Mouse (Mus musculus) E14TG2a.4 (cell line): ENCODE data around the gene Gad1.
A peak's percentile ranks its signal among the peaks of the same experiment; 100 is the strongest.

Experiments
- H3K27me3 ChIP-seq: 2 replicates; pipeline ENCODE4 v1.6.1; 2014; ENCODE audit warnings: low read length, control low read depth; ENCODE audit not compliant: insufficient read depth
- H3K36me3 ChIP-seq: 2 replicates; pipeline ENCODE4 v1.6.1; 2014; ENCODE audit warnings: low read length, control low read depth; ENCODE audit not compliant: insufficient read depth
- H3K4me1 ChIP-seq: replicated peaks from 2 replicates; pipeline ENCODE4 v1.6.1; 2014; ENCODE audit warnings: low read depth, low read length, control low read depth
- H3K4me3 ChIP-seq: replicated peaks from 2 replicates; pipeline ENCODE4 v1.5.1; 2014; ENCODE audit warnings: mild to moderate bottlenecking, low read length
- H3K9me3 ChIP-seq: 2 replicates; pipeline ENCODE4 v1.6.1; 2014; ENCODE audit warnings: low read length, control low read depth
- CTCF ChIP-seq: conservative IDR thresholded peaks from 2 replicates; pipeline ENCODE4 v1.5.1; 2014; ENCODE audit warnings: low read length
- NANOG ChIP-seq: IDR thresholded peaks from 2 replicates; pipeline ENCODE4 v1.6.1; 2014; ENCODE audit warnings: borderline replicate concordance, low read length, mixed read lengths
- POU5F1 ChIP-seq: IDR thresholded peaks from 2 replicates; pipeline ENCODE4 v1.6.1; 2014; ENCODE audit warnings: low read length, borderline replicate concordance

Gad1 gene

DNA sequence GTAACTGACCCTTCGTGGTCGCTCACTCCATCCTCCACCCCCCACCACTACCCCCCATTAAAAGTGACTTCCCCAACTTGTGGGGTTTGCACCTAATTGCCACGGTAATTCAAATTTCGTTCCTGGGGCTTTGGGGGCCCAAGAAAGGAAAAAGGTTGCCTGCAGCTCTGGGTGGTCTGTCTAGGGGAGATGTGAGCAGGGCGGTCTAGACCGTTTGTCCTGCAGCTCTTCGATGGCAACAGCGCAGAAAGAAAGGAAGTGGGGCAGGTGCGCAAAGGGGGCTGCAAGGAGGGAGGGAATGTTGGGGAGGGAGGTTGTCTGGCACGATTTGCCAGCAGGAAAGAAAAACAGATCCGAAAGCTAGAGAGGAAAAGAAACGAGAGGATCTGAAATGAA is 14.8 kb downstream of the Gad1 start:
- TF ChIP-seq CTCF (no peak), NANOG (no peak), POU5F1 (no peak)
- Histone ChIP-seq H3K27me3 (peaks cover 95% of the 10 kb centered on the region), H3K9me3 (no peaks in the 10 kb centered on the region)

DNA sequence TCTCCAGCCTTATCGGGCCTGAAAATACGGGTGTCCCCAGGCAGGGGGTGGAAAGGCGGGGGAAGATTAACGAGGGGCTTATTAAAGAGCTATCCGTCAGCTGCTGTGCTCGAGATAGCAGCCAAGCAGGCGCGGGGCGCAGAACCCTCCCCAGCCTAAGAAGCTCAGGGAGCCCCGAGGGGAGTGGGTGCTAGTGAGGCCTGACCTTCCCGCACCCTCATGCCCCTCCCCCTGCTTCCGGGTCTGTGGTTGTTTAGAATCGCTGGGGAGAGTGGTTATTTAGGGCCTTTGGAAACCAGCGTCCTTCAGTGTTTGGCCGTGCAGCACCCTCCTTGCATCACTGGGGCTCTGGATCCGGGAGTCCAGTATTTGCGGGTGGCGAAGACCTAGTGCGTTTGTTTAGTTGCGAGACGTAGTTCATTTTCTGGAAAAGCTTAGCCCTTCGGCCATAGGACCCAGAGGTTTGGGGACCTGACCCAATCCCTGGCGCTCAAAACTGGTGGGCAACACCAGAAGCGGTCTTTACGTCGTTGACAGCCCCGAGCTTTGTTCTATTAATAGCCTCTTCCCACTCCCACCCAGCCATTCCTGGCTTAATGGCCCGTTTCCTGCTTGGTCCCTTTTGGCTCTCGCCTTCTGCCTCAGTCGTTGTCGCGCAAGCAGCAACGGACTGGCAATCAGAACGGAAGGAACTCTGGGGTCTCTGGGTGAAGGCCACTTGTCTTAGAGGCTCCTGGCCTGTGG is 15.5 kb downstream of the Gad1 start:
- Histone ChIP-seq H3K36me3 (peaks cover 38% of the 10 kb centered on the region), H3K9me3 (no peaks in the 10 kb centered on the region)
- TF ChIP-seq NANOG: peak; percentile 65; the same call in 1 of the 2 replicates
- TF ChIP-seq POU5F1: no peak

More for the DNA sequence above, 14.8 kb downstream of the Gad1 start:
- Histone ChIP-seq H3K4me3 (peak overlapping the region; percentile 69), H3K4me1 (peaks cover 77% of the 10 kb centered on the region), H3K36me3 (peaks cover 31% of the 10 kb centered on the region)

DNA sequence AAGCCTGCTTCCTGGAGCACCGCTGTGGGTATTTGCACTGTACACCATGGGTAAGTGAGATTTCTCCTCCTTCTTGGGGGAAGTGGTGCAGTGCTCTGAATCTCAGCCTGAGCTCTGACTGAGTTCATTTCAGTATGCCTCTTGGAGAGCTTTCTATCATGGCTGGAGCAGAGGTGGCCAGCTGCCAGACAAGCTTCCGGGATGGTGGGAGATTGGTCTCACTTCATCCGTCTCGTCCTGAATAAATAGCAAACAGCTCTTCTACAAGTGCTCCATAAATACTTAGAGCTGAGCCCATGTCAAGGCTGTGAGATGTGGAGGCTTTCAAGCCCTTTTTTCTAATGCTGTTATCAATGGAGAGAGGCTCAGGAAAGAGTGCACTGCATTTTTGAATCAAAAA is 18.8 kb downstream of the Gad1 start:
- Histone ChIP-seq H3K4me3 (no peak overlapping the region), H3K9me3 (no peaks in the 10 kb centered on the region), H3K27me3 (peaks cover 60% of the 10 kb centered on the region), H3K36me3 (peaks cover 55% of the 10 kb centered on the region), H3K4me1 (peaks cover 40% of the 10 kb centered on the region)
- TF ChIP-seq NANOG (no peak), POU5F1 (no peak), CTCF (no peak)

More for the DNA sequence above, 15.5 kb downstream of the Gad1 start:
- Histone ChIP-seq H3K4me1 (peaks cover 70% of the 10 kb centered on the region), H3K4me3 (peak overlapping the region; percentile 69), H3K27me3 (peaks cover 94% of the 10 kb centered on the region)

DNA sequence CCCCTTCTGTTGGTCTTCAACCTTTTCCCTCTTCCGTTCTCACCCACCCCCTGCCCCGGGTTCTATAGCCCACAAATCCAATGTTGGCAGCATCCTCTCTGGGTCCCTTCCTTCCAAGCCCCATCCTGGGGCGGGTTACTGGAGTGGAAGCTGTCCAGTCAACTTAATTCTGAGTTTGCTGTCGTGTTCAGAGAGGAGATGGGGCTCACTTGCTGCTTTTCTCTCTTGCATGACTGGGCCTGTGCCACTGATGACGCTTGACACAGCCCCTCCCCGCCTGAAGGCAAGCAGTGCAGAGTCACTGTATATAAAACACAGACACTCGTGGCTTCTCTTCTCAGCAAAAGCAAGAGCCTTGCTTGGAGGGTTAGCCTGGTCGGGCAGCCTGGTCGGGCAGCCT is 19.4 kb downstream of the Gad1 start:
- no peak for TF ChIP-seq NANOG
- TF ChIP-seq CTCF: no peak
- no peak for TF ChIP-seq POU5F1
- H3K36me3 ChIP-seq: peaks cover 60% of the 10 kb centered on the region
- no peaks in the 10 kb centered on the region for H3K9me3 ChIP-seq
- peaks cover 34% of the 10 kb centered on the region for H3K4me1 ChIP-seq
- H3K4me3 ChIP-seq: no peak overlapping the region
- H3K27me3 ChIP-seq: peaks cover 55% of the 10 kb centered on the region

DNA sequence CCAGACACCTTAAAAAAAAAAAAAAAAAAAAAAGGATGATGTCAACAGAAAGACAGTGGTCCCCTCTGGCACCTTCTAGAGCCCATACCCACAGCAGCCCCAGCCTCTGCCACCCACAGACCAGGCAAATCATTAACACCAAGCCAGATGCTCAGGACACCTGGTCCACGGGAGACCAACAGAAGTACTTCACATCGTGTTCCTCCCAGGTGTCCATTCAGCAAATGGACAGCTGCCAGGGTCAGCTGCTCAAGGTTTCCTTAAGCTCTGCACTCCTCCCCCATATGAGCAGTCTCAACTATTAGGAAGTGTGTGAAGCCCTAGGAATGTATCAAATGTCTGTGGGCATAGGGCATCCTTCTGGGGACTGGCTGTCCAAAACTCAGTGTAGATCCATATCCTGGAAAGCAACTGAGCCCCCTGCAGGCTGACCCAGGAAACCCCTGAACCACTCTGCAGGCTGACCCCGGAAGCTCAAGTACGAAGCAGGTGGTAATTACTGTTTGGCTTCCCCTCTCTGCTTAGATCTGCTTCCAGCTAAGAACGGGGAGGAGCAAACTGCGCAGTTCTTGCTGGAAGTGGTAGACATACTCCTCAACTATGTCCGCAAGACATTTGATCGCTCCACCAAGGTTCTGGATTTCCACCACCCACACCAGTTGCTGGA is 20.8 kb downstream of the Gad1 start:
- Histone ChIP-seq H3K36me3 (peaks cover 74% of the 10 kb centered on the region), H3K4me3 (no peak overlapping the region), H3K9me3 (no peaks in the 10 kb centered on the region), H3K27me3 (peaks cover 41% of the 10 kb centered on the region), H3K4me1 (peaks cover 20% of the 10 kb centered on the region)
- TF ChIP-seq POU5F1 (no peak), NANOG (no peak), CTCF (0 out of 2 replicates have a peak, but pooled peaks have one; percentile 9)

DNA sequence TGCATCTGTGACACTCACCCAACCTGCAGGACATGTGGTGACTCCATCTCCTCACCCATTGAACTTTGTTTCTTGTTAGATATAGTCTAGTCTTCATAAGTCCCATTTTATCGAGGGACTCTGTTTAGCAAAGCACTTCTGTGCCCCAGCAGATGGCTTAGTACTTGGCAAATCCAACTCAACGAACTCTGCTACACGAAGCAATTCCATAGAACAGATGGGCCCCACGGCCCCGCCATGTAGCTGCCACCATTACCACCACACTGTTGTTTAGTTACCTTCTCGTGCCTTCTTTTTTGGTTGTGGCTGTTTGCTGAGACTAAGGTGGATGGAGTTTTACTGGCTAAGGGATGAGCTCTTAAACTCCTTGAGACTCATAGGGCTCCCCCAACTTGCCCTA is 35.3 kb downstream of the Gad1 start:
- Histone ChIP-seq H3K9me3 (no peaks in the 10 kb centered on the region), H3K4me1 (no peaks in the 10 kb centered on the region), H3K27me3 (no peaks in the 10 kb centered on the region), H3K4me3 (no peak overlapping the region), H3K36me3 (peaks cover 72% of the 10 kb centered on the region)
- no peak for TF ChIP-seq POU5F1
- TF ChIP-seq CTCF: no peak
- TF ChIP-seq NANOG: no peak

DNA sequence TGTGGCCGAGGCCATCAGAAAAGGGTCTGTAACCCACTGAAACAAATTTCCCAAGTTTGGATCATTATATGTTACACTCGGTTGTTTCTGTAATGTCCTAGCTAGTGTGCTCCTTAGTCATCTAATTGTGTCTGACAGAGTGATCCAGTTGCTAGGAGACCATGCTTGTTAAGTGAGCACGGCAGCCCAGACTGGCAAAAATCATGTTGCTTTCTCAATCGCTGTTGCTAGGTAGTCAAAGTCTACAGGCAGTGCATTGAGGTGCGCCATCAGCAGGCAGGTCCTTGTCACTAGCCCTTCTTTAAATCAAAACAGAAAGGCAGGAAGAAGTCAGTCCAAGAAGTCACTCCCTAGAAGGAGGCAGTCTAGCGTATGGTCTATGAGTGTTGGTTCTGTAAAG is 39.6 kb downstream of the Gad1 start:
- Histone ChIP-seq H3K4me3 (no peak overlapping the region), H3K36me3 (peaks cover 91% of the 10 kb centered on the region), H3K4me1 (0 out of 2 replicates have a peak, but pooled peaks cover 7% of the 10 kb centered on the region), H3K27me3 (no peaks in the 10 kb centered on the region), H3K9me3 (no peaks in the 10 kb centered on the region)
- TF ChIP-seq NANOG (no peak), POU5F1 (no peak), CTCF (no peak)

DNA sequence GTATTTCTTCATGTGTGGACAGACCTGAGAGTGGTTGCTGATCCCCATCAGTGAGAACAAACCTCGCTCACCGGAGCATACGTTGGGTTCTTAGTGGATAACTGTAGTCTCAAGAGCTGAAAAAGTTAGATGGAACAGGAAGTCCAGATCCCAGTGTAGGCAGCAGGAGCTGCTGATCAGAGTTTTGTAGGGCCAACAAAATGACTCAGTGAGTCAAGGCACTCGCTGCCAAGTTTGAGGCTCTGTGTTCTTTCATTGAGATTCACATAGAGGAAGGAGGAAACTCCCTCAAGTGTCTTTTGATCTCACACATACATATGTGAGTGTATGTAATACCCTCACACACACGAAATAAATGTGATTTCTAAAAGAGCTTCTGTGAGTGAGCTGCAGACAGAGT is 40.8 kb downstream of the Gad1 start:
- Histone ChIP-seq H3K4me1 (0 out of 2 replicates have a peak, but pooled peaks cover 7% of the 10 kb centered on the region), H3K9me3 (no peaks in the 10 kb centered on the region), H3K27me3 (no peaks in the 10 kb centered on the region), H3K4me3 (no peak overlapping the region), H3K36me3 (peaks cover 92% of the 10 kb centered on the region)
- TF ChIP-seq CTCF (no peak), NANOG (no peak), POU5F1 (no peak)
